Mouse (Mus musculus): ENCODE results near the gene Tekt1. TPM values are rescaled to one million over a fixed set of nuclear protein-coding genes. Genes with fewer than 3 reads are reported as not detected.

Tekt1 gene
- polyA plus RNA-seq, 1 experiment, result 1.1 TPM

DNA sequence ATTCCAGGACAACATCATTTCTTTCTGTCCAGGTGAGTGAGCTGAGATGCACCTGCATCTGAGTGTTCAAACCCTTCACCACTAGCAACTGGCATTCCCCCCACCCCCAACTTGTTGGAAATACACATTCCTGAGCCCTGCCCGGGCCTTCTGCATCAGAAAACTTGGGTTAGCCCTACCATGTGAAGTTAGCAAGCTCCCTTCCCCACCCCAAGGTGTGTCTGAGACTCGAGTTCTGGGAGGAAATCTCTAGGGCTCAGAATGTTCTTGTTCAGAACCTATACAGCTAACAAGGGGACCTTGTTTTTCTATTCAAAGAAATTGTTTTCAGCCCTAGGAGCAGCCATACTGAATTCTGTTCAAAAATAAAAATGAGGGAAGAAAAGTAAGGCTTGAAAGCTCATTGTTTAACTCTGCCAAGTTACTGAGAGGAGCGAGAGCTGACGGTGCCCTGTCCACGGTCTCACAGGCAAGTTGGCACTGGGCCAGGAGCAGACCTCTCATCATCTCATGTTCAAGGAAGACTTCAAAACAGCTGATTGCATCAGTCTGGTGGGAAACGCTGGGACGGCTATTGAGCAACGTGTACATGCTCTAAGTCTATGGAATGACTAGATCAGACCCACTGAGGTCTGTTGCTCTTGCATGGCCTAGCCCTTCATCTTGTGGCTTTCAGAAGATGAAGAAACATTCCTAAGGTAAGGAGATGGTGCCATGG is 1.4 kb upstream of the Tekt1 start:
- no peak for TF ChIP-seq POLR2A (IDR thresholded peaks at IDR 0.05; ENCODE audit: borderline replicate concordance, insufficient read depth, low read length)
- Histone ChIP-seq H3K4me1 (ENCODE audit: control insufficient read depth, insufficient read depth, low read length) (no peaks in the 10 kb centered on the region), H3K27me3 (ENCODE audit: control insufficient read depth, insufficient read depth, low read length) (no peaks in the 10 kb centered on the region), H3K4me3 (replicated peaks; ENCODE audit: insufficient read depth, low read depth, low read length) (no peak overlapping the region), H3K27ac (ENCODE audit: insufficient read depth, low read length) (no peak overlapping the region)
- WGBS, result 65% methylated on average over 8 of the region's 8 CpGs
- DNase-seq, result no peak

- Histone ChIP-seq H3K27me3 (ENCODE audit: control insufficient read depth, insufficient read depth, low read length) (no peaks in the 10 kb centered on the region), H3K4me1 (ENCODE audit: control insufficient read depth, insufficient read depth, low read length) (no peaks in the 10 kb centered on the region), H3K4me3 (replicated peaks; ENCODE audit: insufficient read depth, low read depth, low read length) (peak overlapping the region; percentile 54), H3K27ac (ENCODE audit: insufficient read depth, low read length) (no peak overlapping the region)
- WGBS, result 13% methylated on average over 42 of the region's 42 CpGs
- peak; percentile 50 to 59 for DNase-seq
- no peak for TF ChIP-seq CTCF (IDR thresholded peaks at IDR 0.05; ENCODE audit: borderline replicate concordance, insufficient read depth, low read depth, low read length)
- TF ChIP-seq POLR2A (IDR thresholded peaks at IDR 0.05; ENCODE audit: borderline replicate concordance, insufficient read depth, low read length), result no peak
Observed at GRCm38 (mm10) chr11:72361385-72362346, 576 bp downstream of the Tekt1 start.

GRCm38 (mm10) chr11:72354971-72355728 is 7.1 kb downstream of the Tekt1 start:
- Histone ChIP-seq H3K27ac (ENCODE audit: insufficient read depth, low read length) (no peak overlapping the region), H3K4me1 (ENCODE audit: control insufficient read depth, insufficient read depth, low read length) (no peaks in the 10 kb centered on the region), H3K27me3 (ENCODE audit: control insufficient read depth, insufficient read depth, low read length) (no peaks in the 10 kb centered on the region), H3K4me3 (replicated peaks; ENCODE audit: insufficient read depth, low read depth, low read length) (no peak overlapping the region)
- 21% methylated on average over 20 of the region's 20 CpGs for WGBS
- peak; percentile 36 to 59 for DNase-seq
- no peak for TF ChIP-seq POLR2A (IDR thresholded peaks at IDR 0.05; ENCODE audit: borderline replicate concordance, insufficient read depth, low read length)
- peak; percentile 69 for TF ChIP-seq CTCF (IDR thresholded peaks at IDR 0.05; ENCODE audit: borderline replicate concordance, insufficient read depth, low read depth, low read length)

GRCm38 (mm10) chr11:72353186-72353585 is 9.1 kb downstream of the Tekt1 start:
- Histone ChIP-seq H3K27ac (ENCODE audit: insufficient read depth, low read length) (no peak overlapping the region), H3K4me3 (replicated peaks; ENCODE audit: insufficient read depth, low read depth, low read length) (no peak overlapping the region), H3K27me3 (ENCODE audit: control insufficient read depth, insufficient read depth, low read length) (no peaks in the 10 kb centered on the region), H3K4me1 (ENCODE audit: control insufficient read depth, insufficient read depth, low read length) (peaks cover 12% of the 10 kb centered on the region)
- TF ChIP-seq POLR2A (IDR thresholded peaks at IDR 0.05; ENCODE audit: borderline replicate concordance, insufficient read depth, low read length) (no peak), CTCF (IDR thresholded peaks at IDR 0.05; ENCODE audit: borderline replicate concordance, insufficient read depth, low read depth, low read length) (no peak)
- DNase-seq, result no peak
- 85% methylated on average over 3 of the region's 3 CpGs for WGBS

DNA sequence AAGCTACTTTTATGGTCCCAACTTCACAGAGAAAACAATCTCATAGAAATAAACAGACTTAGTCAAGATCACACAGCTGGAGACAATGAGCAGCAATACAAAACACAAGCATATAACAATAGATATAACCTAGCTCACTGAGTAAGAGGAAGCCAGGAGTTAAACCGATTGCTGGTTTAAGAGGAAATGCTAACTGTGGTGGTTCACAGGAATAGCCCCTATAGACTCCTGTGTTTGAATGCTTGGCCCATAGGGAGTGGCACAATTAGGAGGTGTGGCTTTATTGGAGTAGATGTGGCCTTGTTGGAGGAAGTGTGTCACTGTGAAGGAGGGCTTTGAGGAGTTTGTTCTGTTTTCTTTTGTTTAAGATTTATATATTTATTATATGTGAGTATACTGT is 10.0 kb downstream of the Tekt1 start:
- H3K4me1 ChIP-seq (ENCODE audit: control insufficient read depth, insufficient read depth, low read length), result peaks cover 12% of the 10 kb centered on the region
- TF ChIP-seq POLR2A (IDR thresholded peaks at IDR 0.05; ENCODE audit: borderline replicate concordance, insufficient read depth, low read length), result no peak
- no peak for TF ChIP-seq CTCF (IDR thresholded peaks at IDR 0.05; ENCODE audit: borderline replicate concordance, insufficient read depth, low read depth, low read length)
- WGBS, result 93% methylated on average over 1 of the region's 1 CpGs
- H3K27me3 ChIP-seq (ENCODE audit: control insufficient read depth, insufficient read depth, low read length), result no peaks in the 10 kb centered on the region
- no peak overlapping the region for H3K27ac ChIP-seq (ENCODE audit: insufficient read depth, low read length)
- no peak overlapping the region for H3K4me3 ChIP-seq (replicated peaks; ENCODE audit: insufficient read depth, low read depth, low read length)
- no peak for DNase-seq

DNA sequence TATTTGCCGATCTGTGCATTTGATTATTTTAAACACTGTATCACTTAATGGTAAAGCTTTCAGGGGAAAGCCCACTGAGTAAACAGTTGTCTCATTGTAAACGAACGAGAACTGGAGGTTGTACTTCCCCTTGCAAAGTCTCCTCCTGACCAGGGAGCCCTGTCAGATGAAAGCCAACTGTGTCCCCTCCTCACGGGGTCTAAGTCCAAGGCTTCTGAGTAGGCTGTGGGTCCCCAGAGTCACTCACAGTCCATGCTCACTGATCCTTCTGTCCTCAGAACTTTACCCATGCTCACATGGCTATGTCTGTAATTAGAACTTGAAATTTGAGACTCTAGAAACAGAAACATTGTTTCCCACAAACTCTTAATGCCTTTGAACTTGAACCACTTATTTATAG is 12.6 kb downstream of the Tekt1 start:
- no peak overlapping the region for H3K4me3 ChIP-seq (replicated peaks; ENCODE audit: insufficient read depth, low read depth, low read length)
- TF ChIP-seq POLR2A (IDR thresholded peaks at IDR 0.05; ENCODE audit: borderline replicate concordance, insufficient read depth, low read length), result no peak
- WGBS, result 80% methylated on average over 4 of the region's 4 CpGs
- H3K27me3 ChIP-seq (ENCODE audit: control insufficient read depth, insufficient read depth, low read length), result no peaks in the 10 kb centered on the region
- no peak for DNase-seq
- H3K4me1 ChIP-seq (ENCODE audit: control insufficient read depth, insufficient read depth, low read length), result peaks cover 12% of the 10 kb centered on the region
- no peak overlapping the region for H3K27ac ChIP-seq (ENCODE audit: insufficient read depth, low read length)

- 11% methylated on average over 8 of the region's 8 CpGs for WGBS
- Histone ChIP-seq H3K27me3 (ENCODE audit: control insufficient read depth, insufficient read depth, low read length) (no peaks in the 10 kb centered on the region), H3K4me1 (ENCODE audit: control insufficient read depth, insufficient read depth, low read length) (peaks cover 12% of the 10 kb centered on the region), H3K4me3 (replicated peaks; ENCODE audit: insufficient read depth, low read depth, low read length) (no peak overlapping the region), H3K27ac (ENCODE audit: insufficient read depth, low read length) (no peak overlapping the region)
- no peak for TF ChIP-seq CTCF (IDR thresholded peaks at IDR 0.05; ENCODE audit: borderline replicate concordance, insufficient read depth, low read depth, low read length)
- no peak for TF ChIP-seq POLR2A (IDR thresholded peaks at IDR 0.05; ENCODE audit: borderline replicate concordance, insufficient read depth, low read length)
- peak; percentile 63 to 83 for DNase-seq
Observed at GRCm38 (mm10) chr11:72349016-72349415, 13.2 kb downstream of the Tekt1 start.
